Mouse (Mus musculus) heart, embryonic 16.5 days (tissue): ENCODE measurements at regions not wholly inside any gene's neighbourhood (a gene's known extent, or its start where the extent isn't known, plus 50 kb on each side); places are given as distances from the start of the nearest gene placed in this dataset. TPM values are rescaled to one million over a fixed set of nuclear protein-coding genes. Genes with fewer than 3 reads are reported as not detected.
"Not testable (repeated sequence)": the region's sequence is repeated elsewhere in the genome, so short reads cannot be mapped to it uniquely, and the experiment has no call there.

Experiments
- ATAC-seq: fragments of 200-750 bp; cut with Nextera tagmentation; replicated peaks from 2 replicates; pipeline ENCODE4 v1.8.0; 2017; ENCODE audit warnings: moderate number of reproducible peaks; ENCODE audit not compliant: insufficient read depth, low FRiP score; ENCODE audit errors: extremely low read depth
- H3K27ac ChIP-seq: fragments of 300-500 bp; sonication (generic); 2 replicates; pipeline ENCODE4 v1.5.1; 2014; ENCODE audit warnings: mild to moderate bottlenecking, low read length, control low read depth, moderate library complexity
- H3K27me3 ChIP-seq: fragments of 300-500 bp; sonication (generic); 2 replicates; pipeline ENCODE4 v1.6.1; 2014; ENCODE audit warnings: low read length, mixed read lengths; ENCODE audit not compliant: control insufficient read depth, insufficient read depth
- H3K36me3 ChIP-seq: fragments of 300-500 bp; sonication (generic); 2 replicates; pipeline ENCODE4 v1.6.1; 2014; ENCODE audit not compliant: control insufficient read depth, insufficient read depth
- H3K4me1 ChIP-seq: fragments of 300-500 bp; sonication (generic); 2 replicates; pipeline ENCODE4 v1.6.1; 2014; ENCODE audit warnings: low read length, mixed read lengths; ENCODE audit not compliant: control insufficient read depth, insufficient read depth
- H3K4me2 ChIP-seq: fragments of 300-500 bp; sonication (generic); 2 replicates; pipeline ENCODE4 v1.6.1; 2014; ENCODE audit warnings: low read depth, mild to moderate bottlenecking, control low read depth, low read length
- H3K4me3 ChIP-seq: fragments of 300-500 bp; sonication (generic); 2 replicates; pipeline ENCODE4 v1.5.1; 2014; ENCODE audit warnings: mild to moderate bottlenecking, control low read depth, low read length
- H3K9ac ChIP-seq: fragments of 300-500 bp; sonication (generic); 2 replicates; pipeline ENCODE4 v1.6.1; 2014; ENCODE audit warnings: low read length, control low read depth
- H3K9me3 ChIP-seq: fragments of 300-500 bp; sonication (generic); replicated peaks from 2 replicates; pipeline ENCODE4 v1.6.1; 2016; ENCODE audit warnings: low read length; ENCODE audit not compliant: control insufficient read depth
- WGBS: fragments of 180-500 bp; shearing (Covaris S2); extraction: QIAGEN DNeasy Blood & Tissue Kit; methylation state at CpG from one replicate; pipeline ENCODE4 v1.1.7; 2014; 5-methylcytosine and 5-hydroxymethylcytosine counted together
- microRNA-seq: library from miRNA; unstranded; fragments of <30 nt; microRNA quantifications from one replicate; pipeline ENCODE4, GENCODE M21; 2017

DNA sequence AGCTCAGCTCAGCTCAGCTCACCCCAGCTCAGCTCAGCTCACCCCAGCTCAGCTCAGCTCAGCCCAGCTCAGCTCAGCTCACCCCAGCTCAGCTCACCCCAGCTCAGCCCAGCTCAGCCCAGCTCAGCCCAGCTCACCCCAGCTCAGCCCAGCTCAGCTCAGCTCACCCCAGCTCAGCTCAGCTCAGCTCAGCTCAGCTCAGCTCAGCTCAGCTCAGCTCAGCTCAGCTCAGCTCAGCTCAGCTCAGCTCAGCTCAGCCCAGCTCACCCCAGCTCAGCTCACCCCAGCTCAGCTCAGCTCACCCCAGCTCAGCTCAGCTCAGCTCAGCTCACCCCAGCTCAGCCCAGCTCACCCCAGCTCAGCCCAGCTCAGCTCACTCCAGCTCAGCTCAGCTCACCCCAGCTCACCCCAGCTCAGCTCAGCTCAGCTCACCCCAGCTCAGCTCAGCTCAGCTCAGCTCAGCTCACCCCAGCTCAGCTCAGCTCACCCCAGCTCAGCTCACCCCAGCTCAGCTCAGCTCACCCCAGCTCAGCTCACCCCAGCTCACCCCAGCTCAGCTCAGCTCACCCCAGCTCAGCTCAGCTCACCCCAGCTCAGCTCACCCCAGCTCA lies 64.6 kb upstream of the Adam6b start:
- not testable (repeated sequence) for H3K27ac ChIP-seq, H3K27me3 ChIP-seq, H3K9ac ChIP-seq, H3K9me3 ChIP-seq, H3K4me1 ChIP-seq, ATAC-seq, H3K36me3 ChIP-seq, H3K4me2 ChIP-seq
- peak overlapping the region; percentile 18; the same call in 1 of the 2 replicates for H3K4me3 ChIP-seq

DNA sequence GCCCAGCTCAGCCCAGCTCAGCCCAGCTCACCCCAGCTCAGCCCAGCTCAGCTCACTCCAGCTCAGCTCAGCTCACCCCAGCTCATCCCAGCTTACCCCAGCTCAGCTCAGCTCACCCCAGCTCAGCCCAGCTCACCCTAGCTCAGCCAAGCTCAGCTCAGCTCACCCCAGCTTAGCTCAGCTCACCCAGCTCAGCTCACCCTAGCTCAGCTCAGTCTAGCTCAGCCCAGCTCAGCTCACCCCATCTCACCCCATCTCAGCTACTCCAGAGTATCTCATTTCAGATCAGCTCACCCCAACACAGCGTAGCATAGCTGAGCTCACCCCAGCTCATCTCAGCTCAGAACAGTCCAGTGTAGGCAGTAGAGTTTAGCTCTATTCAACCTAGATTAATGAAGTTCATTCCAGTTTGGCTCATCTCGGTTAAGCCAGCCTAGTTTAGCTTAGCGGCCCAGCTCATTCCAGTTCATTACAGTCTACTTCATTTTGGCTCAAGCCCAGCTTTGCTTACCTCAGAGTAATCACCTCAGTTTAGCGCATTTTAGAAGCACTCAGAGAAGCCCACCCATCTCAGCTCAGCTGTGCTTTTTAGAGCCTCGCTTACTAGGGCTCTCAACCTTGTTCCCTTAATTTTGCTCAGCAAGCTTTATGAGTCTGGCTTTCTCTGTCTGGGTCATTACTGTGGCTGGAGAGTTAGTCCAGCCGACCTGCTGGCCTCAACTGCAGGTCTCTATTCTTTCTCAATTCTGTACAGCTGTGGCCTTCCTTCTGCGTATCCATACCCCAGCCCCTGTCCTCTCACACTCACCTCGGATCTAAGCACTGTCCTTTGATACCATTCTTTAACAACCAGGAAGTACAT lies 63.9 kb upstream of the Adam6b start:
- Histone ChIP-seq H3K4me1 (no peaks in the 10 kb centered on the region), H3K4me2 (no peak overlapping the region), H3K9ac (no peak overlapping the region), H3K27ac (no peak overlapping the region), H3K4me3 (no peak overlapping the region; the same call in 1 of the 2 replicates), H3K27me3 (no peaks in the 10 kb centered on the region), H3K36me3 (no peaks in the 10 kb centered on the region), H3K9me3 (no peaks in the 10 kb centered on the region)
- ATAC-seq: peak; percentile 56; the same call in 1 of the 2 replicates
- 70% methylated on average over 8 of the region's 8 CpGs for WGBS

DNA sequence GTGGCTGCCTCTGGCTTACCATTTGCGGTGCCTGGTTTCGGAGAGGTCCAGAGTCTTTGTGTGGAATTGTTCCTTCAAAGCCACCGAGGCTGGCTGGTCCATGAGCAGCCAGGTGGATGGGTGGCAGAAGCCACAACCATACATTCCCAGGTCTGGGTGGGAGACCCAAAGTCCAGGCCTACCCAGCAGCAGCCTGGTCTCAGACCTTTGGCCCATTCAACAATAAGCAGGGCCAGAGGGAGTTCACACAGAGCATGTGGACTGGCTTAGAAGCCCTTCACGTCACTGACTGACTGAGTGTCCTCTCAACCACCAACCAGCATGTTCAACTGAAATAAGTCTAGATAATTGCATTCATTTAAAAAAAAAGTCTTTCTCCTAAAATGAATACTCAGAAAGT lies 62.7 kb upstream of the Adam6b start:
- ATAC-seq: no peak
- 74% methylated on average over 4 of the region's 4 CpGs for WGBS
- Histone ChIP-seq H3K4me3 (peak overlapping the region; percentile 14; the same call in 1 of the 2 replicates), H3K9ac (no peak overlapping the region), H3K27ac (no peak overlapping the region), H3K4me2 (no peak overlapping the region), H3K36me3 (no peaks in the 10 kb centered on the region), H3K9me3 (no peaks in the 10 kb centered on the region), H3K4me1 (no peaks in the 10 kb centered on the region), H3K27me3 (no peaks in the 10 kb centered on the region)

DNA sequence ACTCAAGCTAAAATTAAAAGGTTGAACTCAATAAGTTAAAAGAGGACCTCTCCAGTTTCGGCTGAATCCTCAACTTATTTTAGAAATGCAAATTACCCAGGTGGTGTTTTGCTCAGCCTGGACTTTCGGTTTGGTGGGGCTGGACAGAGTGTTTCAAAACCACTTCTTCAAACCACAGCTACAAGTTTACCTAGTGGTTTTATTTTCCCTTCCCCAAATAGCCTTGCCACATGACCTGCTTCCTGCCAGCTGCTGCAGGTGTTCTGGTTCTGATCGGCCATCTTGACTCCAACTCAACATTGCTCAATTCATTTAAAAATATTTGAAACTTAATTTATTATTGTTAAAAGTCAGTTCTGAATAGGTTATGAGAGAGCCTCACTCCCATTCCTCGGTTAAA lies 62.0 kb upstream of the Adam6b start:
- 62% methylated on average over 4 of the region's 4 CpGs for WGBS
- no peak overlapping the region for H3K9ac ChIP-seq
- no peak for ATAC-seq
- no peaks in the 10 kb centered on the region for H3K36me3 ChIP-seq
- H3K27me3 ChIP-seq: no peaks in the 10 kb centered on the region
- no peak overlapping the region for H3K4me3 ChIP-seq
- H3K4me1 ChIP-seq: no peaks in the 10 kb centered on the region
- no peak overlapping the region for H3K4me2 ChIP-seq
- H3K27ac ChIP-seq: no peak overlapping the region
- no peaks in the 10 kb centered on the region for H3K9me3 ChIP-seq

DNA sequence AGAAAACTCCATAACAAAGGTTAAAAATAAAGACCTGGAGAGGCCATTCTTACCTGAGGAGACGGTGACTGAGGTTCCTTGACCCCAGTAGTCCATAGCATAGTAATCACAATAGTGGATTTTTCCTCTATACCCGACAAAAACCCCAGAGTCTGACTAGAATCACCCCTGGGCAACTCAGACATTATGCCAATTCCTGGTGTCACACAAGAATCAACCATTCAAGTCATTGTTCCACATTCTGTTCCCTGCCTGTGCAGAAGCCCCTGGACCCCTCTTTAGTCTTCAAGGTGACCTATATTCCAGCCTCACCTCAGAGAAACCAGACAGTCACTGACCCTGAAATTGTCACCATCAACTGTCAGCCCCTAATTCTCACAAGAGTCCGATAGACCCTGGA lies 60.9 kb upstream of the Adam6b start:
- H3K27me3 ChIP-seq: no peaks in the 10 kb centered on the region
- ATAC-seq: no peak
- no peak overlapping the region for H3K4me3 ChIP-seq
- H3K9me3 ChIP-seq: no peaks in the 10 kb centered on the region
- 64% methylated on average over 3 of the region's 3 CpGs for WGBS
- H3K4me2 ChIP-seq: no peak overlapping the region
- no peaks in the 10 kb centered on the region for H3K4me1 ChIP-seq
- no peaks in the 10 kb centered on the region for H3K36me3 ChIP-seq
- H3K9ac ChIP-seq: no peak overlapping the region
- H3K27ac ChIP-seq: no peak overlapping the region

DNA sequence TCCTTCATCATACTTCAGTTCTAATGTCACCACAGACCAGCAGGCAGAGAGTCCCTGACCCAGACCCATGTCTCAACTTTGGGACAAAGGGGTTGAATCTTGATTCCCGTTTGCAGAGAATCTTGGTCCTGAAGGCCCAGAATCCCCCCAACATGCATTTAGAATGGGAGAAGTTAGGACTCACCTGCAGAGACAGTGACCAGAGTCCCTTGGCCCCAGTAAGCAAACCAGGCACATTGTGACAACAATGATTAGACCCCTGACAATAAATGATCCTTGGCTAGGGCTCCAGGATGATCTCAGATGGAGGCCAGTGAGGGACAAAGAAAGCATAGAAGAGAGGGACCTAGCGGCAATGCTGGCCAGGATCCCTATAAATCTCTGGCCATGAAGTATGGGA lies 60.4 kb upstream of the Adam6b start:
- WGBS: 75% methylated on average over 2 of the region's 2 CpGs
- Histone ChIP-seq H3K36me3 (no peaks in the 10 kb centered on the region), H3K27ac (no peak overlapping the region), H3K4me1 (no peaks in the 10 kb centered on the region), H3K4me2 (no peak overlapping the region), H3K9ac (no peak overlapping the region), H3K9me3 (no peaks in the 10 kb centered on the region), H3K27me3 (no peaks in the 10 kb centered on the region), H3K4me3 (no peak overlapping the region)
- ATAC-seq: no peak

DNA sequence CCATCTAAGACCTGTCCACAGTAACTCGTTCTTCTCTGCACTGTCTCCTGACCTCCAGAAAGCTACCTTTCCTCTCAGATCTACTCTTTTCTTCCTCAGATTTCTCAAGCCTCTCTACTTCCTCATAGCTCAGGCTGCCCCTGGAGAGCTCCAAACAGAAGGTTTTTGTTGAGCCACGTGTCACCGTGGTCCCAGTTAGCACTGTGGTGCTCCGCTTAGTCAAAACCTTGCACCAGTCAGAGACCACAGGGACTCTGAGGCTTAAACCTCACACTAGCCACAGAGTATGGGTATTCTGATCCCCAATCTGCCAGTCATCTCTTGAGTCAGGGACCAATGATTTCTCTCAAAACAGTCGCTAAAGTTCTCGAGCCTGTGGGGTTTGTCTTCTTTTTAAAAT lies 59.0 kb upstream of the Adam6b start:
- Histone ChIP-seq H3K36me3 (no peaks in the 10 kb centered on the region), H3K27me3 (no peaks in the 10 kb centered on the region), H3K27ac (no peak overlapping the region), H3K4me3 (no peak overlapping the region), H3K4me1 (no peaks in the 10 kb centered on the region), H3K4me2 (no peak overlapping the region), H3K9ac (no peak overlapping the region), H3K9me3 (no peaks in the 10 kb centered on the region)
- ATAC-seq: 0 out of 2 replicates have a peak, but pooled peaks have one; percentile 25
- WGBS: 67% methylated on average over 6 of the region's 6 CpGs

Small RNA genes in the stretch of these regions (microRNA-seq; reads per million reads assigned to microRNA genes)
- gene Gm22175 (not detected), gene Gm24022 (not detected), gene Gm25747 (not detected)
